Comparison of ENCODE assay signal across 8 mouse cellular contexts in the genomic region with DNA sequence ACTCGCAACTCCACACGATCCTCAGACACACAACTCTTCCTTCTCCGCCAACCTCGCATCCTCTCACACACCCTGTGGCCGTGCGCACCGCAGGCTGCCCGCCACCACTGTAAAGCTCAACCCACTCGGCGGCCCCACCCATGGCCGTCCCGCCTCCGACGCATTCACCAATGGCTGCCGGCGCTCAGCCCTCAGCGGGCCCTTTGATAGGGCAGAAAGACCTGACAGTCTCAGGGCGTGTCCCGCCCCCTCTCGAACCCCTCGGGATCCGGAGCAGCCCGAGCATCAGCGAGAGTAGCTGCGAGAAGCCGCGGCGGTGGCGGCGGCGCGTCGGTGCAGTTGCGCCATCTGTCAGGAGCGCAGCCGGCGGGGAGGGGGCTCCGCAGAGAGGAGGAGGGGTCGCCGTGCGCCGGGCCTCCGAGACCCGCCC. TPM values are rescaled to one million over a fixed set of nuclear protein-coding genes. Genes with fewer than 3 reads are reported as not detected.
DNase-seq lines count a peak whose midpoint lies in the region; ATAC-seq lines count a peak whose summit lies in the region.

No protein-coding gene starts in this region.

- DNase-seq in adrenal gland, adult (ENCODE audit: inconsistent age in 2 of 2, low spot score in 1 of 2): peak; percentile 97 to 98
- DNase-seq in embryo, embryonic 10.5 days (ENCODE audit: low spot score): peak; percentile 98
- DNase-seq in gastrocnemius, postnatal 14 days: peak; percentile 96
- DNase-seq in left cerebral cortex, postnatal 10 days (ENCODE audit: extremely low spot score in 1 of 2, low spot score in 2 of 2): peak; percentile 96 to 98
- peak; percentile 96 for DNase-seq in right cerebral cortex, postnatal 25 days
- DNase-seq in urinary bladder, postnatal 4 days (ENCODE audit: low spot score in 2 of 2): peak; percentile 93

- intact Hi-C loops in gastrocnemius, postnatal 14 days (cut with DNase I; ENCODE audit: low total_unique reads): no loop called here
- intact Hi-C loops in left cerebral cortex, postnatal 10 days (cut with DNase I): no loop called here

- ATAC-seq in inflammation-experienced regulatory T-cells, adult 6 months: peak; percentile 84
- peak; percentile 99 for ATAC-seq in megakaryocyte-erythroid progenitor cell, adult 5-6 weeks (replicated peaks; ENCODE audit: low FRiP score, low TSS enrichment, poor library complexity, severe bottlenecking)

RNA-seq across cellular contexts. Expression of gene Fyn, which starts 0.9 kb away (rescaled TPM):
- 10 to 100 TPM; 13.3 to 17.8 TPM for total RNA-seq in gastrocnemius, postnatal 14 days (2021)
- polyA plus RNA-seq in inflammation-experienced regulatory T-cells, adult 6 months (2017; shearing (Covaris generic)): 100 to 1,000 TPM; 100 to 133 (median 132) TPM
- total RNA-seq in left cerebral cortex, postnatal 10 days (2021): 100 to 1,000 TPM; 176 to 188 TPM
- total RNA-seq in megakaryocyte-erythroid progenitor cell, adult 5-6 weeks (2014; fragmentation: Nextera tagmentation): 10.7 and 16.5 TPM in 2 replicates
- total RNA-seq in megakaryocyte-erythroid progenitor cell, adult 5-6 weeks (2017): 29.4 and 37.7 TPM in 2 replicates

Comparison
In these comparisons a context has a peak if more than half of its experiments do, and no peak if none do; other contexts are left out.
1. Peak in every context shown above with its lines: DNase-seq and ATAC-seq.
2. RNA of gene Fyn, which starts 0.9 kb away (total RNA-seq): 176 to 188 TPM in left cerebral cortex, postnatal 10 days; 10.7 to 37.7 TPM in megakaryocyte-erythroid progenitor cell, adult 5-6 weeks and 13.3 to 17.8 TPM in gastrocnemius, postnatal 14 days; every median in the first group is over 4 times any median in the second.